Mouse (Mus musculus) spleen, adult 12 weeks (tissue): ENCODE data around the gene Pbp2.

Source experiments
- DNase-seq: peaks from one replicate; pipeline ENCODE4 v3.0.0; 2022; ENCODE audit warnings: low spot score

The Pbp2 gene

GRCm38 (mm10) chr6:135302421-135303125, 7.6 kb downstream of the Pbp2 start:
- DNase-seq, result no peak

GRCm38 (mm10) chr6:135300469-135300868, 9.7 kb downstream of the Pbp2 start:
- no peak for DNase-seq

- DNase-seq, result no peak
Observed at GRCm38 (mm10) chr6:135299024-135299550, 11.1 kb downstream of the Pbp2 start.

GRCm38 (mm10) chr6:135297570-135297969, 12.6 kb downstream of the Pbp2 start:
- DNase-seq, result no peak

GRCm38 (mm10) chr6:135296267-135296666, 13.9 kb downstream of the Pbp2 start:
- no peak for DNase-seq

- DNase-seq, result no peak
Observed at GRCm38 (mm10) chr6:135295082-135295861, 14.9 kb downstream of the Pbp2 start.

- DNase-seq, result no peak
Observed at GRCm38 (mm10) chr6:135294150-135294549, 16.1 kb downstream of the Pbp2 start.

GRCm38 (mm10) chr6:135292391-135292790, 17.8 kb downstream of the Pbp2 start:
- DNase-seq, result no peak

GRCm38 (mm10) chr6:135279856-135280255, 30.3 kb downstream of the Pbp2 start:
- no peak for DNase-seq

GRCm38 (mm10) chr6:135279286-135279685, 30.9 kb downstream of the Pbp2 start:
- DNase-seq, result no peak

- no peak for DNase-seq
Observed at GRCm38 (mm10) chr6:135278302-135278701, 31.9 kb downstream of the Pbp2 start.

- DNase-seq, result no peak
Observed at GRCm38 (mm10) chr6:135276474-135277295, 33.5 kb downstream of the Pbp2 start.

- no peak for DNase-seq
Observed at GRCm38 (mm10) chr6:135275231-135275630, 35.0 kb downstream of the Pbp2 start.

GRCm38 (mm10) chr6:135273066-135273465, 37.1 kb downstream of the Pbp2 start:
- DNase-seq, result no peak

- no peak for DNase-seq
Observed at GRCm38 (mm10) chr6:135271761-135272160, 38.4 kb downstream of the Pbp2 start.

GRCm38 (mm10) chr6:135269626-135270025, 40.6 kb downstream of the Pbp2 start:
- DNase-seq, result no peak

GRCm38 (mm10) chr6:135268392-135268791, 41.8 kb downstream of the Pbp2 start:
- no peak for DNase-seq

- DNase-seq, result no peak
Observed at GRCm38 (mm10) chr6:135267221-135267620, 43.0 kb downstream of the Pbp2 start.

- DNase-seq, result no peak
Observed at GRCm38 (mm10) chr6:135266056-135266455, 44.1 kb downstream of the Pbp2 start.

- no peak for DNase-seq
Observed at GRCm38 (mm10) chr6:135264136-135264535, 46.1 kb downstream of the Pbp2 start.

- DNase-seq, result no peak
Observed at GRCm38 (mm10) chr6:135262565-135262964, 47.6 kb downstream of the Pbp2 start.

- no peak for DNase-seq
Observed at GRCm38 (mm10) chr6:135261124-135261523, 49.1 kb downstream of the Pbp2 start.
